Mouse (Mus musculus): Measurements from ENCODE around the gene Col6a1.
A peak's percentile ranks its signal among the peaks of the same experiment; 100 is the strongest.

Col6a1 gene

GRCm38 (mm10) chr10:76725682-76726285, at the start of gene Col6a1:
Gene Col6a1, minus strand, starts transcription at chr10:76726168.
- no peak for DNase-seq (ENCODE audit: low read depth)

GRCm38 (mm10) chr10:76771624-76772023, 45.7 kb upstream of the Col6a1 start:
- DNase-seq (ENCODE audit: low read depth): no peak

- DNase-seq (ENCODE audit: low read depth): no peak
These were observed 45.1 kb upstream of the Col6a1 start for GRCm38 (mm10) chr10:76771086-76771485.

GRCm38 (mm10) chr10:76769581-76769980, 43.6 kb upstream of the Col6a1 start:
- DNase-seq (ENCODE audit: low read depth): no peak

GRCm38 (mm10) chr10:76766196-76766595, 40.2 kb upstream of the Col6a1 start:
- no peak for DNase-seq (ENCODE audit: low read depth)

GRCm38 (mm10) chr10:76764927-76765326, 39.0 kb upstream of the Col6a1 start:
- DNase-seq (ENCODE audit: low read depth): no peak

- DNase-seq (ENCODE audit: low read depth): no peak
These were observed 37.0 kb upstream of the Col6a1 start for GRCm38 (mm10) chr10:76763016-76763415.

GRCm38 (mm10) chr10:76762411-76762810, 36.4 kb upstream of the Col6a1 start:
- DNase-seq (ENCODE audit: low read depth): no peak

- DNase-seq (ENCODE audit: low read depth): no peak
These were observed 33.9 kb upstream of the Col6a1 start for GRCm38 (mm10) chr10:76759878-76760277.

- DNase-seq (ENCODE audit: low read depth): no peak
These were observed 27.7 kb upstream of the Col6a1 start for GRCm38 (mm10) chr10:76753640-76754039.

GRCm38 (mm10) chr10:76744267-76744666, 18.3 kb upstream of the Col6a1 start:
- peak; percentile 9 for DNase-seq (ENCODE audit: low read depth)

GRCm38 (mm10) chr10:76736764-76737163, 10.8 kb upstream of the Col6a1 start:
- no peak for DNase-seq (ENCODE audit: low read depth)

GRCm38 (mm10) chr10:76734979-76735378, 9.0 kb upstream of the Col6a1 start:
- DNase-seq (ENCODE audit: low read depth): peak; percentile 77

GRCm38 (mm10) chr10:76733677-76734068, 7.7 kb upstream of the Col6a1 start:
- no peak for DNase-seq (ENCODE audit: low read depth)

GRCm38 (mm10) chr10:76732881-76733676, 7.1 kb upstream of the Col6a1 start:
- DNase-seq (ENCODE audit: low read depth): peak; percentile 32

GRCm38 (mm10) chr10:76732391-76732790, 6.4 kb upstream of the Col6a1 start:
- DNase-seq (ENCODE audit: low read depth): no peak

- DNase-seq (ENCODE audit: low read depth): no peak
These were observed 5.8 kb upstream of the Col6a1 start for GRCm38 (mm10) chr10:76731621-76732239.

GRCm38 (mm10) chr10:76729631-76730620, 4.0 kb upstream of the Col6a1 start:
- no peak for DNase-seq (ENCODE audit: low read depth)

GRCm38 (mm10) chr10:76728369-76728768, 2.4 kb upstream of the Col6a1 start:
- peak; percentile 49 for DNase-seq (ENCODE audit: low read depth)

GRCm38 (mm10) chr10:76727301-76727700, 1.3 kb upstream of the Col6a1 start:
- no peak for DNase-seq (ENCODE audit: low read depth)

GRCm38 (mm10) chr10:76726866-76727265, 898 bp upstream of the Col6a1 start:
- no peak for DNase-seq (ENCODE audit: low read depth)

- DNase-seq (ENCODE audit: low read depth): no peak
These were observed 871 bp downstream of the Col6a1 start for GRCm38 (mm10) chr10:76725097-76725496.
